Mouse (Mus musculus) megakaryocyte, adult 5-6 weeks (primary cell): Measurements from ENCODE around the gene Fam71d. TPM values are rescaled to one million over a fixed set of nuclear protein-coding genes. Genes with fewer than 3 reads are reported as not detected.

Experiments
- ATAC-seq: 2 replicates; pipeline ENCODE4 v1.8.0; 2016; ENCODE audit warnings: mild to moderate bottlenecking, inconsistent platforms; ENCODE audit not compliant: poor library complexity, severe bottlenecking
- total RNA-seq, 2 experiments: library from RNA; stranded (forward) in 1 of 2; stranded (reverse) in 1 of 2; fragments of 153-499, 151-499 nt in 1 of 2; fragments of 221-1000, 200-1000 nt in 1 of 2; gene quantifications; 2 replicates each; pipeline versions ENCODE4 v1.2.3 to v1.2.4; 2015 to 2017

Gene Fam71d
- total RNA-seq (2015) (not detected in 2 replicates), total RNA-seq (2017) (not detected in 2 replicates)

GRCm38 (mm10) chr12:78691325-78691724 lies at the start of gene Fam71d:
Gene Fam71d (plus strand): TSS chr12:78691535.
- ATAC-seq = no peak

- no peak for ATAC-seq
These were observed 47.6 kb upstream of the Fam71d start for GRCm38 (mm10) chr12:78643691-78644090.

- no peak for ATAC-seq
These were observed 46.1 kb upstream of the Fam71d start for GRCm38 (mm10) chr12:78645282-78645681.

DNA sequence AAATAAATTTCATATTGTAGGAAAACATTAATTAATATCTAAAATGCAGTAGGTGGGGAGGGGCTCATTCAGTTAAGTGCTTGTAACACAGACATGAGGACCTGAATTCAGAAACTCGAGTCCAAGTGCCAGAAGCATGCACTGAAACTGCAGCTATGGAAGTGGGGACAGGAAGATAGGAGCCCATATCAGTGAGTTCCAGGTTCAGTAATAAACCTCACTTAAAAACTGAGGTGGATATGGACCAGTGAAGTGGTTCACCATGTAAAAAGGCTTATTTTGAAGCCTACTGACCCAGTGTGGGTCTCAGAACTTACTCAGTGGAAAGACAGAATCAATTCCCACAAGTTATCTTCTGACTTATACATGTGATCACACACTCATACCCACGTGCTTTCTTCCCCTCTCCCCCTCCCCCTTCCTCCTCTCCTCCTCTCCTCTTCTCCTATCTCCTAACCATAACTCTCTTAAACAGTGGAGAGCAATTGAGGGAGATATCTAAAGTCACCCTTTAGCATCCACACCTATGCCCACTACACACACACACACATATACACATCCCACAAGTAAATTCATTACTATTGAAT lies 31.5 kb upstream of the Fam71d start:
- ATAC-seq = no peak

GRCm38 (mm10) chr12:78678101-78678806 lies 13.1 kb upstream of the Fam71d start:
- no peak for ATAC-seq

DNA sequence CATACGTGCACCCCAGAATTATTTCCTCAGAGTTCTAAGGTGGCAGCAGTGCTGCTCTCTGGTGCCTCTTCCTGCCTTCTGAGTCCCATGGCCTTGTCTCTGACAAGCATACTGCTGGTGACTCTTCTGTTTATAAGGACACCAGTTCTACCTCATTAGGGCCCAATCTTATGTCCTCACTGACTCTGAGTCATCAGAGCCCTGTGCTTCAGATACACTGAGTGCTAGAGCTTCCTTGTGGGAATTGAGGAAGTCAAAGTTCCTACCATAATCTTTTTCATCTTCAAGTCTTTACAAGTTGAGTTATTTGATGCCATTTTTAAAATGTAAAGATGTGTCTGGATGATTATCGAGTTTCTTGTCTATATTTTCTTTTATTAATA lies 12.5 kb upstream of the Fam71d start:
- ATAC-seq = no peak

GRCm38 (mm10) chr12:78681048-78681447 lies 10.3 kb upstream of the Fam71d start:
- ATAC-seq = no peak

DNA sequence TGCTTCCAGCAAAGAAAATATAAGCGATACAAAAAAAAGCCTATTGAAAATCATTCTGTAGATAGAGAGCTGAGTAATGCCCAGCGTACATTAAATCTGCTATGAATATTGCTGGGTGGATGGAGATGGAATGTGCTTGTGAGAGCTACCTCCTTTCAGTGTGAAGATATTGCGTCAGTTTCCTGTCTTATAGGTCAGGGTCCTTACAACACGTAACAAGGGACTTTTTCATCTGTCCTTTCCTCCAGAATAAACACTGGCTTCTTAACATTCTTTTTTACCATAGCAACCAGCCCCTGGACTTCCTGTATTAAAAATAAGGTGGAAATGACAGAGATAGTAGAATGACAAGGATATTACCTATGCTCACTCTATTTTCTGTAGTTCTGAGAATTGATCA lies 9.1 kb upstream of the Fam71d start:
- ATAC-seq = no peak

DNA sequence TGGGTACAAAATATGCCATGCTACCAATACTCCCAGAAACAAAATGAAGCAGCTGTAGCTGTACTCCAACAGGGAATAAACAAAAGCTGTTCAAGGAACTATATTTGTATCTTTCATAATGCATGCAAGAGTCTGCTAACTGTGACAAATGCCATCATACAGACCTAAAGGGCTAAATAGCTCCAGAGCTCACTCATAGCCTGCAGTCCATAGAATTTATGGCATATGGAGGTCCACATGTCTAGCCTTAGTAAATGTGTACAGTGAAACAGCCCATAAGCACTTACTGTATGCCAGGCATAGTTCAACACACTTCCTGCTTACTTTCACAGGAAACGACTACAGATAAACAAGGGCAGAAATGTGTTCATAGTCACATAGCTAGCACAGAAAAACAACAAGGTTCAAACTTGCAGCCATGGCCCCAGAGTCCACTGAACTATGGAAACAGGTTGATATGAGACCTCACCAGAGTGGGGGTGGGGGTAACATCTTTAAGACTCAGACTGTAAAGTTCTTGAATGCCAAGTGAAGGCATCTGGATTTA lies 5.6 kb upstream of the Fam71d start:
- no peak for ATAC-seq

DNA sequence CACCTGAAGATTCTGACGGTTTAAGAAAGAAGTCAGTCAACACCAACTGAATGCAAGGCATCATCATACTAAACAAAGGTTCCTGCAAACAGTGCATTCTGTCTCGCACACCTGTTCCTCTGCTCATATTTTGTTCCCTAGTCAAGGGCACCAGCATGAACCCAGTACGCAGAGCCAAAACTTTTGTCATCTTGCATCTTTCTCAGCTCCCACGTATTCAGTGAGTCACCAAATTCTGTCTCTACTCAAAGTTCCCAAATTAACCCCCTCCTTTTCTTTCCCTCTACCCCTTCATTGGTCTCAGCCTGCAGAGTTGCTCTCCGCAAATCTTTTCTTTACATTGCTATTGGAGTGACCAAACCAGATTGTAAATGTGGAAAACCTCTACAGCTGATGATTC lies 2.5 kb upstream of the Fam71d start:
- no peak for ATAC-seq

DNA sequence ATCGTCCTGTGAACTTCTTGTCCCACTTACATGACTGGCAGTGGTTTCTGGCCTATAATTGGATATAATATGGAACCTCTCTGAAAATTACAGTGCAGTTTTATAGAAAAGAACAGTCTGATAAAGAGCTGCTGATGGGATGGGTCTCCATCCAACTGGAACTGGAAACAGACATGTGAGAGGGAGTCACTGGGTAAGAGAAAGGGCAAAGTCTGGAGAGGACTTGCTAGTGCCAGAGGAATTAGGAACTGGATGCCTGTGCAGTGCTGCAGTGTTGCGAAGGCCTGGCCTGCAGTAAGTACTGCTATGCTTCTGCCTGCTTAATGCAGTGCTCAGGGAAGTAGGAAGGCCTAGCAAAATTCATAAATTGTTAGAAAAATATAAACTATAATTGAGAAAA lies 1.9 kb downstream of the Fam71d start:
- no peak for ATAC-seq

GRCm38 (mm10) chr12:78717783-78718182 lies 26.4 kb downstream of the Fam71d start:
- ATAC-seq = no peak

DNA sequence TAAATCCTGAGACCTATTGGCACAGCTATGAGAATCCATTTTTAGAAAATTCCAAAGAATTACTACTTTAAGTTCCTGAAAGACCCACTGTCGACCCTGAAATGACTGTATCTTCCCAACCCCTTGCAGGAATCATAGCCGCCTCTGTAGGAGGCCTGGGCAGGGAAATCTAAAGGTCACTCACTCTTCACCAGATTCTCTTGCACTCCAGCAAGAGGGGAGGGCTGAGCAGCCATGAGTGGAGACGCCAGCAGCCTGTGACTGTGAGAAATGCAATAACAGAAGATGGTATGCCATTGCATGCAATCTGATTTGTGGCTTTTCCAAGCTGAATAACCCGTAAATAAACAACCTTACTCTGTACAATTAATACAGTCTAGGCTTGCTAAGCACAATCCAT lies 36.4 kb downstream of the Fam71d start:
- no peak for ATAC-seq

GRCm38 (mm10) chr12:78739633-78740032 lies 48.3 kb downstream of the Fam71d start:
- ATAC-seq = no peak

GRCm38 (mm10) chr12:78740289-78740688 lies 49.0 kb downstream of the Fam71d start:
- no peak for ATAC-seq

DNA sequence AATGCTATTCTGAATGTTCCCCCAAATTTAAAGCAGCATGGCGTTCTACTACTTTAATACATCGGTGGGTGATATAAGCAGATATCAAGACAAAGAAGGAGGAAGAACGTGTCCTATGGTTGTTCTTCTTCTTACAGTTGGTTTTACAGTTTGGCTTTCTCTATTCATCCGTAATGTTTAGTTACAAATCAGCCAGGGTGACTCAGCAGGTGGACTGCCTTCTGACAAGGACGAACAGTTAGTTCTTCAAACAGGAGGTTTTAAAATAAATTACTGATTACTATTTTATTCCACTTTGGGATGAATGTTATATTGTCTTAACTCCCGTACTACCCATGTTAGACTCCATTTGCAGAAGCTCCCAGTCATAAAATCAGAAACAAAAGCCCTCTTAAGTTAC lies 54.9 kb downstream of the Fam71d start:
- no peak for ATAC-seq

DNA sequence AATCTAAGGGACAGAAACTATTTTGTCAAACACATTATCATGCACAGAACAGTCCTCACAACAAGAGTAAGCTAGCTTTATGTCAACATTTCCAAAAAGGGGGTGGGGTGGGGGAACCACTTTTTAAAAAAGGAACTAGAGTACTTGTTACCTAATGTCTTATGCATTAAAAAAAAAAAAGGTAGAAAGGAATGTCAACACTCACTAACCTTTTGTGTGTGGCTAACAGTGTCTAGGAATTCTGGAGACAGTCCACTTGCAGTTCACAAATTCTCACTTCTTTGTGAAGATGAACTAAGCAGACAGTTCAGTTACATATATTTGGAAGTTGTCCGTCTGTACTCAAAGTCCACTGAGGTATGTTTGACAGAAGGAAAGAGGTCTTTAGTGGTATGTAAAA lies 56.1 kb downstream of the Fam71d start:
- peak; percentile 18; the same call in 1 of the 2 replicates for ATAC-seq

GRCm38 (mm10) chr12:78748113-78748512 lies 56.8 kb downstream of the Fam71d start:
- ATAC-seq = peak; percentile 5

DNA sequence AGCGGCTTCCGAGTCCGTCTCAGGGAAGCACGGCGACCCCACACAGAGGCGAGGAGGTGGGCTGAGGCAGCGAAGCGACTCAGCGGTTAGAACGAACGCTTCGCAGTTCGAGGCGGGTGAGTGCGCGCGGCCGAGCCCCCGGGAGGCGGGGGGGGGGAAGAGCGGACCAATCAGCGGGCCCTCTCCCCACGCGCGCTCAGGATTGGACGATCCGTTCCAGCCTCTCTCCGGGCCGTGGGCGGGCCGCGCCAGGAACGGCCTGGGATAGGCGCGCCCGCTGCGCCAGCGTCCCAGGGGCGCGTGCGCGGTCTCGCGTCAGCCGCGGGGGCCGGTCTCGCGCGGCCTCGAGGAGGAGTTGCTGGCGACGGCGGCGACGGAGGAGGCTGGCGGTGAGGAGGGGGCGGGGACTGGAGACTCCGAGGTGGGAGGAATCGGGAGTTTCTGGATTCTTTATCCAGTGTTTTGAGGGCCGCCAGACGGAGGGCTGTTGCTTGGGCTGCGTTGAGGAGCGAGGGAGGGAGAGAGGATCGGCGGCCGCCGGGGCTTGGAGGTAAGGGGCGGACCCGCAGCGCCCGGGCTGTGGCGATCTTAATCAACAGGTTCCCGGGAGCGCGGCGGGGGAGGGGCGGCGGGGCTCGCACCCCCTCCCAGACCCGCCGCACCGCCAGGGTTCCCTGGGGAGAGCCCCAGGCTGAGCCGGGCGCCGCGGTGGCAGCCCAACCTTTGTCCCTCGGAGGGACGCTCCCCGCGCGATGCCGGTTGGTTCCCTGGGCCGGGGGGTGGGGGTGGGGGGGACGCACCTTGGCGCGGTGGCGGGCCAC lies 57.4 kb downstream of the Fam71d start, which contains the start of gene Mpp5:
Gene Mpp5 (plus strand): TSS at position 351 of the 821 bp plus-strand sequence.
- peak; percentile 93 for ATAC-seq

- peak; percentile 28 for ATAC-seq
These were observed 58.1 kb downstream of the Fam71d start for GRCm38 (mm10) chr12:78749378-78749801.

GRCm38 (mm10) chr12:78761979-78762378 lies 70.6 kb downstream of the Fam71d start:
- ATAC-seq = no peak
